Mouse (Mus musculus) cerebellum, adult 2 months (tissue): ENCODE data around the gene Arid5b.

Experiments used
- CTCF ChIP-seq: fragments of 200-500 bp; IDR thresholded peaks from 2 replicates; pipeline ENCODE4 v1.5.1; 2011; ENCODE audit warnings: low read depth, mild to moderate bottlenecking, control low read depth, low read length, moderate library complexity, borderline replicate concordance; ENCODE audit not compliant: insufficient read depth
- POLR2A ChIP-seq: fragments of 200-500 bp; IDR thresholded peaks from 2 replicates; pipeline ENCODE4 v1.6.1; 2011; ENCODE audit warnings: low read length, control low read depth, borderline replicate concordance; ENCODE audit not compliant: insufficient read depth

DNA sequence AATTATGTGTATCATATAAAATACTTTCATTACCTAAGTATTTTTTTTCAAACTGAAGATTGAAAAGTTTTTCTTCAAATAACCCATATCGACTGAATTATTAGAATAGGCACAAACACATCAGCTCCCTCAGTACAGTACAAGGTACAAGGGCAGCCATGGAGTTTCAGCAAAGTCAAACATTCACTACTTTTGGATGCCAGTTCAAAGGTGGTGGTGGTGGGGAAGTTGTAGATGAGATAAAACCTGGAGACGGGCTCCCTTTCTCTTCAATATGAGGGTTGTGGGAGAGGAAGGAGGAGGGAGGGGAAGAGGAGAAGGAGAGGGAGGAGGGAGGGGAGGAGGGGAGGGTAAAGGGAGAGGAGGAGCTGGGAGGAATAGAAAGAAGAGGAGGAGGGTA lies 67.0 kb downstream of the Arid5b start:
- TF ChIP-seq CTCF (no peak), POLR2A (no peak)
